Mouse (Mus musculus): ENCODE data around the gene Foxj1. TPM values are rescaled to one million over a fixed set of nuclear protein-coding genes. Genes with fewer than 3 reads are reported as not detected.
"Not testable (repeated sequence)": the region's sequence is repeated elsewhere in the genome, so short reads cannot be mapped to it uniquely, and the experiment has no call there.

The Foxj1 gene
- polyA plus RNA-seq (2015; fragmentation: Nextera tagmentation; extraction: Ambion mirVana), result 0.09 and 0.14 TPM in 2 replicates

DNA sequence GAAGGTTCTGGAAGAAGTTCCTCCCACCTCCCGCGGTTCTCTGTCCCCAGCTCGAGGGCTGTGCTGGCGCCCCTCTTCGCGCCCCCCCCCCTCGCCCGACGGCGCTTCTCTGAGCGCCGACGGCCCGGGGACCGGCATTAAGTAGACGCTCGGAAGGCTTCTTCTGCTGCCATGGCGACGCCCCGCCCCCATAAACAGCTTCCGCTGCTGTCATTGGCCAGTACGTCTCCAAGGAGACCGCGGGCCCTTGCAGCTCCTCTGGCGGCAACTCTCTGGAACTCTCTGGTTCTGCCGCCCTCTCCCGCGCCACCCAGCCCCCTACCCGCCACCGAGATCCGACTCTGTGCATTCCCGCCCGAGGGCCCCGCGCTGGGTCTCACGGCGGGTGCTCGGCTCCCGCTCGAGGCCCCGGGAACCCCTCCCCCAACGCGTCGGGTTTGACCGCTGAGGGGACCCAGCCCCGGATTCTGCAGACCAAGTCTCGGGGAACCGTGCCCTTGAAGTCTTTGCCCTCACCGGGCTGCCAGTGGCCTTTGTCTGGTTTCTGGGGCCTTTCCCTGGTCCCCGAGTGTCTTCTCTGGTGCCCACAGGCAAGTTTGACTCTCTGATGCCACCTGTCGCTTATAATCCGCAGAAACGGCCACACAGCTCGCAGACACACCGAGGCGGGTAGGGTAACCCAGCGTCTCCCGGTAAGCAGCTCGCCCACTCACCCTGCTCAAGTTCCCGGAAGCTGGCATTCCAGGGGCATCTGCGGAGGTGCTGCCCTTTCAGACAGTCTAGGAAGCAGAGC lies at the start of gene Foxj1:
Gene Foxj1, minus strand, starts transcription at position 156 of the 793 bp plus-strand sequence.
- Histone ChIP-seq H3K27ac (replicated peaks) (peak within 1 kb of the TSS; percentile 26; the same call in 1 of the 2 replicates), H3K4me3 (peak within 1 kb of the TSS; percentile 66), H3K9ac (peak within 1 kb of the TSS; percentile 84), H3K36me3 (no peaks in the 10 kb centered on the region), H3K4me2 (peak within 1 kb of the TSS; percentile 93), H3K9me3 (no peaks in the 10 kb centered on the region), H3K4me1 (peaks cover 33% of the 10 kb centered on the region), H3K27me3 (replicated peaks) (peaks cover 64% of the 10 kb centered on the region)
- ATAC-seq (ENCODE audit: extremely low read depth, insufficient number of reproducible peaks, low FRiP score, low TSS enrichment), result peak; percentile 66
- under 1% methylated on average over 57 of the region's 61 CpGs for WGBS

GRCm38 (mm10) chr11:116384171-116384570 lies 49.0 kb upstream of the Foxj1 start:
- no peaks in the 10 kb centered on the region for H3K36me3 ChIP-seq
- no peak overlapping the region for H3K4me2 ChIP-seq
- H3K9ac ChIP-seq, result no peak overlapping the region
- H3K27ac ChIP-seq (replicated peaks), result no peak overlapping the region
- no peaks in the 10 kb centered on the region for H3K27me3 ChIP-seq (replicated peaks)
- 77% methylated on average over 11 of the region's 11 CpGs for WGBS
- no peak for ATAC-seq (ENCODE audit: extremely low read depth, insufficient number of reproducible peaks, low FRiP score, low TSS enrichment)
- no peaks in the 10 kb centered on the region for H3K9me3 ChIP-seq
- H3K4me3 ChIP-seq, result no peak overlapping the region
- H3K4me1 ChIP-seq, result peaks cover 31% of the 10 kb centered on the region

DNA sequence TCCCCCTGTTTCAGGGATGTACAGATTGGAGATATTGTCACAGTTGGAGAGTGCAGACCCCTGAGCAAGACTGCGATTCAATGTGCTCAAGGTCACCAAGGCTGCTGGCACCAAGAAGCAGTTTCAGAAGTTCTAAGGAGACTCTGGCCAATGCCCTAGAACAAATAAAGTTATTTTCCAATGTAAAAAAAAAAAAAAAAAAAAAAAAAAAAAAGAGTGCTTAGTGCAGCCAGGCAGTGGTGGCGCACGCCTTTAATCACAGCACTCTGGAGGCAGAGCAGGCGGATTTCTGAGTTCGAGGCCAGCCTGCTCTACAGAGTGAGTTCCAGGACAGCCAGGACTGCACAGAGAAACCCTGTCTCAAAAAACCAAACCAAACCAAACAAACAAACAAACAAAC lies 47.9 kb upstream of the Foxj1 start:
- not testable (repeated sequence) for H3K36me3 ChIP-seq; H3K27me3 ChIP-seq (replicated peaks); ATAC-seq (ENCODE audit: extremely low read depth, insufficient number of reproducible peaks, low FRiP score, low TSS enrichment); H3K9me3 ChIP-seq; H3K4me2 ChIP-seq; H3K4me3 ChIP-seq; H3K9ac ChIP-seq; H3K27ac ChIP-seq (replicated peaks)
- H3K4me1 ChIP-seq, result peaks cover 30% of the 10 kb centered on the region
- 86% methylated on average over 5 of the region's 5 CpGs for WGBS

DNA sequence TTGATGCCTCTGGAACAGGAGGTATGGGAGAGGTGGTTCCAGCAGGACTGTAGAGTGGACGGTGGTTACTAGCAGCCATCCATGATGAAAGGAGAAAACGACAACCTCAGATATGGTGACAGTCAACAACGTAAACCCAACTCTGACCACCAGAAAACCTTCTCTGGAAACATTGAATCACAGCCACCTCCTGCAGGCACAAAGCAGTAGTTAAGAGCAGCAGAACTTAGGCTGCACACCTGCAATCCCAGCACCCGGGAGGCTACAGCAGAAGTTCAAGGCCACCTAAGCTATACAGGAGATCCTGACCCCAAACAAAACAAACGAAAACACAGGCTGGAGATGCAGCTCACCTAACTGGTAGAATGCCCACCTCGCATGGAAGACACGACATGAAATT lies 45.6 kb upstream of the Foxj1 start:
- Histone ChIP-seq H3K4me1 (peaks cover 7% of the 10 kb centered on the region; the same call in 1 of the 2 replicates), H3K4me3 (no peak overlapping the region), H3K27ac (replicated peaks) (no peak overlapping the region), H3K9me3 (no peaks in the 10 kb centered on the region), H3K9ac (no peak overlapping the region), H3K27me3 (replicated peaks) (no peaks in the 10 kb centered on the region), H3K36me3 (no peaks in the 10 kb centered on the region), H3K4me2 (no peak overlapping the region)
- no peak for ATAC-seq (ENCODE audit: extremely low read depth, insufficient number of reproducible peaks, low FRiP score, low TSS enrichment)
- 63% methylated on average over 7 of the region's 7 CpGs for WGBS

- no peaks in the 10 kb centered on the region for H3K36me3 ChIP-seq
- no peaks in the 10 kb centered on the region for H3K27me3 ChIP-seq (replicated peaks)
- no peak for ATAC-seq (ENCODE audit: extremely low read depth, insufficient number of reproducible peaks, low FRiP score, low TSS enrichment)
- H3K4me1 ChIP-seq, result peaks cover 7% of the 10 kb centered on the region; the same call in 1 of the 2 replicates
- 66% methylated on average over 6 of the region's 6 CpGs for WGBS
- H3K4me2 ChIP-seq, result no peak overlapping the region
- H3K9ac ChIP-seq, result no peak overlapping the region
- H3K9me3 ChIP-seq, result no peaks in the 10 kb centered on the region
- no peak overlapping the region for H3K4me3 ChIP-seq
- H3K27ac ChIP-seq (replicated peaks), result no peak overlapping the region
Measured at GRCm38 (mm10) chr11:116379530-116379929, 44.3 kb upstream of the Foxj1 start.

- 59% methylated on average over 7 of the region's 7 CpGs for WGBS
- H3K4me1 ChIP-seq, result peaks cover 11% of the 10 kb centered on the region; the same call in 1 of the 2 replicates
- no peak overlapping the region for H3K4me2 ChIP-seq
Measured at GRCm38 (mm10) chr11:116376945-116377661, 41.9 kb upstream of the Foxj1 start.

DNA sequence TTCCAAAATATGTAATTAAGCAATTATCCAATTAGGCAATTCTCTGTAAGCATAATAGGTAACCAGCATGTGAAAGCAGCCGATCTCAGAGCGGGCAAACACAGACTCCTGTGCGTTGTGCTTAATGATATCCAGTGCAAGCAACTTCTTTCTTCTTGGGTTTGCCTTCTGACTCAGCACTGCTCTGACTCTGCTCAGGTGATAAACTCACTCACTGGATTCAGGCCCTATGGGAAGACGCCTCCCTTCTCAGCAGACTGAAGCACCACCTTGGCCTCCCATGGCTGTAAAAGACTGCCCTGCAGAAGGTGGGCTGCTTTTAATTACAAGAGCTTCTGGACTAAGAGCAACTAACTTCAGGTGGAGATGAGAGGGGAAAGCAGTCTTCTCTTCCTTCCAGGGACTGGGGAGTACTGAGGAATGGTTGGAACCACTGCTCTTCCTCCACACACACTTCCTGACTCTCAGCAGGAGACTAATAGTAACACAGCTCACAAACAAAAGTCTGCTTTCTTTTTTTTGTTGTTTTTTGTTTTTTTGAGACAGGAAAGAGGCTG lies 36.8 kb upstream of the Foxj1 start:
- Histone ChIP-seq H3K4me1 (peaks cover 32% of the 10 kb centered on the region), H3K9ac (no peak overlapping the region), H3K9me3 (no peaks in the 10 kb centered on the region), H3K36me3 (no peaks in the 10 kb centered on the region), H3K27me3 (replicated peaks) (no peaks in the 10 kb centered on the region), H3K4me3 (no peak overlapping the region), H3K27ac (replicated peaks) (peak overlapping the region; percentile 16; the same call in 1 of the 2 replicates), H3K4me2 (no peak overlapping the region)
- 73% methylated on average over 4 of the region's 4 CpGs for WGBS
- ATAC-seq (ENCODE audit: extremely low read depth, insufficient number of reproducible peaks, low FRiP score, low TSS enrichment), result no peak

More at GRCm38 (mm10) chr11:116376945-116377661, 41.9 kb upstream of the Foxj1 start:
- Histone ChIP-seq H3K27ac (replicated peaks) (no peak overlapping the region), H3K36me3 (no peaks in the 10 kb centered on the region), H3K9ac (no peak overlapping the region), H3K4me3 (no peak overlapping the region), H3K27me3 (replicated peaks) (no peaks in the 10 kb centered on the region), H3K9me3 (no peaks in the 10 kb centered on the region)
- no peak for ATAC-seq (ENCODE audit: extremely low read depth, insufficient number of reproducible peaks, low FRiP score, low TSS enrichment)

DNA sequence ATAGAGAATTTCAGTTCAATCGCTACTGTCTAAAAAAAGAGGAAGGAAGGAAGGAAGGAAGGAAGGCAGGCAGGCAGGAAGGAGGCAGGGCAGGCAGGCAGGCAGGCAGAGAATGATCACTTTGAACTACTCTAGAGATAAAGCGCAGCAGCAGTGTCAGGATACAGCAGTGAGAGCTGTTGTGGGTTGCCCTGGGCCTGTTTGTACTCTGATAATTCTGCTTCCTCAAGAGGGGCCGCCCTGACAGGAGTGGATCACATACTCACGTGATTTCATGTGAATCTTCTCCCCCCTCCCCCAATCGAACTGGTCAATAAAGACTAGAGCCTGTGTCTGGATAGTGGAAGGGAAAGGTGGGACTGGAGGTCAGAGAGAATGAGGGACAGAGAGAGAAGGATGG lies 34.4 kb upstream of the Foxj1 start:
- no peak for ATAC-seq (ENCODE audit: extremely low read depth, insufficient number of reproducible peaks, low FRiP score, low TSS enrichment)
- no peak overlapping the region for H3K9ac ChIP-seq
- H3K27me3 ChIP-seq (replicated peaks), result no peaks in the 10 kb centered on the region
- H3K36me3 ChIP-seq, result no peaks in the 10 kb centered on the region
- no peak overlapping the region for H3K4me3 ChIP-seq
- 21% methylated on average over 5 of the region's 5 CpGs for WGBS
- H3K4me2 ChIP-seq, result no peak overlapping the region
- peaks cover 32% of the 10 kb centered on the region for H3K4me1 ChIP-seq
- peak overlapping the region; percentile 36; the same call in 1 of the 2 replicates for H3K27ac ChIP-seq (replicated peaks)
- no peaks in the 10 kb centered on the region for H3K9me3 ChIP-seq

DNA sequence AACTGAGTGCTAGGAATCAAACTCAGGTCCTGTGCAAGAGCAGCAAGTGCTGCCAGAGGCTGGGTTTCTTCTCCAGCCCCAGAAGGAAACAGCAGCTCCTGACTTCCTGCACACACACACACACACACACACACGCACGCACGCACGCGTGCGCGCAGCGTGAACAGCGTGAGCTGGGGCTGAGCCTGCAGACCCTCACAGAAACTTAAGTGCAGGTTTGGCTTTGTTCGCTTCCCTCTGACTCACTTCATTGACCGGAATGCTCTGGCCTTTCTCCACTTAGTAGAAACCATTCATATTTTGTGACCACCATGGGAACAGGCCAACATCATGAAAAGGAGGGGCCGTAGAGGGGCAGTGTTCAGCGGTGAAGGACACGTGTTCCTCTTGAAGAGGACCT lies 33.9 kb upstream of the Foxj1 start:
- Histone ChIP-seq H3K4me3 (no peak overlapping the region), H3K4me1 (peaks cover 32% of the 10 kb centered on the region), H3K27me3 (replicated peaks) (no peaks in the 10 kb centered on the region), H3K4me2 (no peak overlapping the region), H3K9me3 (no peaks in the 10 kb centered on the region), H3K36me3 (no peaks in the 10 kb centered on the region), H3K27ac (replicated peaks) (peak overlapping the region; percentile 36; the same call in 1 of the 2 replicates), H3K9ac (no peak overlapping the region)
- no peak for ATAC-seq (ENCODE audit: extremely low read depth, insufficient number of reproducible peaks, low FRiP score, low TSS enrichment)
- WGBS, result 92% methylated on average over 14 of the region's 14 CpGs

- Histone ChIP-seq H3K4me2 (no peak overlapping the region), H3K27me3 (replicated peaks) (no peaks in the 10 kb centered on the region), H3K9me3 (no peaks in the 10 kb centered on the region), H3K36me3 (no peaks in the 10 kb centered on the region), H3K9ac (no peak overlapping the region), H3K4me1 (peaks cover 32% of the 10 kb centered on the region), H3K4me3 (no peak overlapping the region), H3K27ac (replicated peaks) (no peak overlapping the region)
- WGBS, result 33% methylated on average over 9 of the region's 9 CpGs
- no peak for ATAC-seq (ENCODE audit: extremely low read depth, insufficient number of reproducible peaks, low FRiP score, low TSS enrichment)
Measured at GRCm38 (mm10) chr11:116368116-116368515, 32.9 kb upstream of the Foxj1 start.

DNA sequence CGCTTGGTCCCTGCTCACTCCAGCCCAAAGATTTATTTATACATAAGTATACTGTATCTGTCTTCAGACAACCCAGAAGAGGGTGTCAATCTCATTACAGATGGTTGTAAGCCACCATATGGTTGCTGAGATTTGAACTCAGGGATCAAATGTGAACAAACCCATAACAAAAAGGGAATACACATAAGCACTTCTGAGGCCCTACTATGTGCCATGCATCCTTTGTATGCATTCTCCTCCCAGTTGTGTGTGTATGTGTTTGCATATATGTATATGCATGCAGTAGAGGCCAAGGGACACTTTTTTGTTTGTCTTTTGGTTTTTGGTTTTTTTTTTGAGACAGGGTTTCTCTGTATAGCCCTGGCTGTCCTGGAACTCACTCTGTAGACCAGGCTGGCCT lies 31.4 kb upstream of the Foxj1 start:
- 76% methylated on average over 1 of the region's 1 CpGs for WGBS
- peaks cover 24% of the 10 kb centered on the region for H3K4me1 ChIP-seq
- H3K9me3 ChIP-seq, result no peaks in the 10 kb centered on the region
- no peak overlapping the region for H3K4me2 ChIP-seq
- H3K4me3 ChIP-seq, result no peak overlapping the region
- H3K9ac ChIP-seq, result no peak overlapping the region
- H3K36me3 ChIP-seq, result no peaks in the 10 kb centered on the region
- no peak for ATAC-seq (ENCODE audit: extremely low read depth, insufficient number of reproducible peaks, low FRiP score, low TSS enrichment)
- H3K27ac ChIP-seq (replicated peaks), result no peak overlapping the region
- H3K27me3 ChIP-seq (replicated peaks), result no peaks in the 10 kb centered on the region

Data from heart, embryonic 13.5 days (tissue).